Mouse (Mus musculus) induced T-regulatory cell, adult 2 months (primary cell): ENCODE data around the gene Tmem150c.

Source experiments
- DNase-seq: peaks from one replicate; pipeline ENCODE4 v3.0.0-alpha.2; 2012; ENCODE audit warnings: low read depth

Gene Tmem150c

DNA sequence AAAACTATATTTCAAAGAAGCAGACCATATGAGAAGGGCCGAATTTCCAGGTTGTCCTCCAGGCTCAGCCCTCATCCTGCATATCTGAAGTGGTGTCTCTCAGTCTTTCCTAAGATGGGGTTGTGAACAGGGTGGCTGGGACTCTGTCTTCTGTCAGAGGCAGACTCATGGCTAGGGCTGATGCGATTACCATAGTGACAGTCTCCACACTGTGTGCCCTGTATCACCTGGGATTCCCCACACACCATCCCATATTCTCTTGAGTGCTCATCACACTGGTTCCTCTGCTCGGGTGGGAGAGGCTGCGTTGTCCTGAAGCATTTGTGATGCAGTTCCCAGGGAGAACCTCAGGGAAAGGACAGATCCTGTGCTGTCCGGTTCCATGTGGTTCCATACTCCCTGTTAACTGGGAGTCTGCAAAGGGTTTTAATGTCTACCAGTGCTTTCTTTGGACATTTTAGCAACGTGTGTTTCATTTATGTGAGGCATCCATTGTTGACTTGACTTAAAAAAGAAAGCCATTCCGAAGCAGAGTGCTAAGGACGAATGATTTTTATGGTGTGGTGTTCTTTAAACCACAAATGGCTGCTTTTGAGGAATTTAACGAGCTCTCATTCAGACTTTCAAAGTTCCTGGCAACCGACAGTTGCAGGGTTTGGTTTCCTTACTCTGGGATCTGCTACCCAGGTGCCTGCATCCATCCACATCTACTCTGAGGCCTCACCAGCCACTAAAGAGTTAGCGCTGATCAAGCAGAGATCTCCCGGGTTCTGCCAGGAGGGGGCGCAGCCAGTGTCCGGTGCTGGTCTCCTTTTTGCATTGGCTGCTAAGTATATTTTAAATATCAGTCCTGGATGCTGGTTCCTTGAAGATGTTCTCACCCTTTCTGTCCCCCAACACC is 7.2 kb upstream of the Tmem150c start:
- DNase-seq = peak; percentile 20

DNA sequence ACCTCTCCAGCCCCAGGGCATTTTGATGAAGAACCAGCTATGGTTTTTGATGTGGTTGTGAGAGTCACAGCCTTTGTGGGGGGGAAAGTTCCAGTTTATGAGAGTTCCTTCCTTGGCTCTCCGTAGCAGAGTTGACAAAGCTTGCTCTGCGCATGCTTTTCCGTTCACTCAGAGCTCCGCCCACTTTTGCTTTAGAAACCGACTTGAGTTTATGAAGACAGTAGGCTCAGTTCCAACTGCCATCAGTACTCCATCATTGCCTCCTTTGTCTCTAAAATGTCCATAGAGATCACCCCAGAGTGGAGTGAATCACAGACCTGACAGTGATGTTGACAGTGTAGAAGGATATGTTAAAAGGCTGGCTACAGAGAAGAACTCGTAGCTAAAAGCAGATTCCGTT is 3.8 kb upstream of the Tmem150c start:
- DNase-seq = no peak

DNA sequence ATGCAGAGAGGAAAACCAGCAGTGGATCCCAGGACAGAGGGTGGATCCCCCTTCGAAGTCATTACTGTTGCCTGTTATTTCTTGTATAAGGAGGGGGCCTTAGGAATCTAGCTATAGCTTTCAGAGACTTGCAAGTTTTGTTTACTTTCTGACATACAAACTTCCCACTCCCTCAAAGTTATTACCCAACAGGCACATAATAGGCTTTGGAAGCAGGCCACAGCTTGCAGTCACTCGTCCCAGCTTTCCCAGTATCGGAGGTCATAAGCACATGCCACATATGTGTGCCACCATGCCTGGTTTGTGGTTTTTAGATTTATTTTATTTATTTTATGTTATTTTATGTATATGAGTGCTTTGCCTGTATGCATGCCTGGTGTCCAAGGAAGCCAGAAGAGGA is 3.2 kb upstream of the Tmem150c start:
- DNase-seq = no peak

DNA sequence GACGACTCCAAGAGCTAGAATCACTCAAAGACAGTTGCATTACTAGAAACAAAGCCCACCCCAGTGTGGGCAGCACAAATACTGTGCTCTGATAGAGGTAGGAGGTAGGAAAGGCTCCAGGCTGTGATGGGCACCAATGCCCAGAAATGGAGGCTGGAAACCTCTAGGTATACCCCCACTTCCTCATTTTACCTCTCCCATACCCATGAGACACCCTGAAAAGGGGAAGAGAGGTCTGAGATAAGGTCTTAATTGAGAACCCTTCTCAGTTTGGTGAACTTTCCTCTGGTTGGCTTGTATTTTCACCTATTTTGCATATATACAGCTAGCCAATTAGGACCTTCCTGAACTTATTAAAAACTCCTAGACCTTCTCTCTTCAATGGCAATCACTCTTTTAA is 2.4 kb upstream of the Tmem150c start:
- no peak for DNase-seq

DNA sequence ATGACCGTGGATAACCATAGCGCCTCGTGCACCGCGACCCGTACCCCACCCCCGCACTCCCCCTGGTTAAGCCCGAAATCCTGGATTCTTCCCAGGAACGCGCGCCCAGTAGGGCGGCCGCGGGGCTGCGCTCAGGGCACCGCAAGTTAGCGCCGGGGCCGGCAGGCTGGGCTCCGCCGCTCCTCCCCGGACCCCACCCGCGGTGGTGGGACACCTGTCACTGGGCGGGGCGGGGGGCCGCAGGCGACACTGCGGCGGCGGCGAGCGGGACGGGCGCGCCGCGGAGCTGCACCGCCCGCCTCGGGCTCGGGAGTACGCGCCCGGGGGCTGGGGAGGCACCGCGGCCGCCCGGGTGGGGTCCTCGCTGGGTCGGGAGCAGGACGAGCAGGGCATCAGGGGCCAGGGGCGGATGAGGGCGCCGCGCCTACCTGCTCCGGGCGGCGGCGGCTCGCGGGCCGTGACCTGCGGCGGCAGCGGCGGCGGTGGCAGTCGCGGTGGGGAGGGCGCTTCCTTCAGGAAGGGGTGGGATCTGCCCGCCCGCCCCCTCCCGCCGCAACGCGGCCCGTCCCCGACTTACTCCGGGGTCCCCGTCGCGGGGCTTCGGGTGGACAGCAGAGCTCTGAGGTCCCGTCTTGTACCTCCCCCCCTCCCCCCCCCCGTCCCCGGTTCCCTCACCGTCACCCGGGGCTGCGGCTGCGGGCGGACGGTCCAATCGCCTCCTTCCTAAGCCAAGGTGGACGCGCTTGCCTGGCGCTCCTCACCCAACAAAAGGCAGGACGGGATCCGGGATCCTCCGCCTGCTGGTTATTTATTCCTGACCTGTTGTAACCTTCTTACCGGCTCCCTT is 594 bp downstream of the Tmem150c start:
- no peak for DNase-seq

DNA sequence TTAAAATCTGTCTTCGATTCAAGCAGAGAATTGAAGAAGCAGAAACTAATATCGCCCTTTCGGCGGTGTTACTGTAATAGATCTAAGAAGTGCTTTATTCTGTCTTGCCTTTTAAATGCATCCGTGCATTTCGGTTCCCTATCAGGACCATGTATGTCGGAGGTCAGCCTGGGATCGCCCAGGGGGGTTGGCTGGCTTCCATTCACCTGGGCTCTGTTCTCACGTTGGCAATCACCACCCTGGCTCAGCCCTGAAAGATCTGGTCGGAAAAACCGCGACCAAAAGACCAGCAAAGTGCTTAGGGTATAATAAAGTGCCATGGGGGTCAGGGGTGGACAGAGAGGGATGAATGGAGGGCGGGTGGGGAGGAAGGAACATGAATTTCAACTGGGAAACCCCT is 1.3 kb downstream of the Tmem150c start:
- no peak for DNase-seq

DNA sequence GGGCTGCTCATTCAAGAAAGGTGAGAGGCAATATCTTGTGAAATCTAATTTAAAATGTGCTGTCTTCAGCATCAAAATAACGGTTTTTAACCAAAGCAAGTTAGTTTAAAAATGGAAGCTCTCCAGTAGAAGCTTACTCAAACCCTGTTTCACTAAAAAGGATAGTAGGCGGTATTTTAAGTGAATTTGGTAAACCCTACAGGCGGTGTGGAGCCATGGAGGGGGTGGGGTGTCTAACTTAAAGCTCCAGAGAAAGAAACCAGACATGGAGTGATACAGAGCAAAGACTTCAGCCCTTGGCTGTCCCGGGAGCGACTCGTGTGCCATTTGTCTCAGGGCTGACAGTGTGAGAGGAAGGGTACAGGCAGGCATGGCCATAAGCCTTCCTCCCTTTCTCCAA is 4.0 kb downstream of the Tmem150c start:
- DNase-seq = no peak

DNA sequence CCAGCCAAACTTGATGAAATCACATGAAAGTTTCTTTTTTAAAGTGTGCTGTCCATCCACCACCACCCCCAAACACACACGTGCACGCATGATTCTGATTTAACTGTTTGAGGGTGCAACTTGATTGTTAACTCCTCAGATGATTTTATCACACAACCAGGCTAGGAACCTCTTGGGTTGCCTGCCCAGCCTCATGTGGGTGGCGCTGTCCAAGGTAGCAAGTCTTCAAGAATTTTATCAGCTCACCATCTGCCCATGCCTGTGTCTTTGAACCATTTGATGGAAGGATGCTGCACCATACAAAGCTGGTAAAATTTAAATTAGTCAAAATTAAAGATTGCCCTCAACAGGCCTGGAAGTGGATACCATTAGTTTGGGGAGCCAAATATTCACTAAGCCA is 9.6 kb downstream of the Tmem150c start:
- DNase-seq = peak; percentile 3

DNA sequence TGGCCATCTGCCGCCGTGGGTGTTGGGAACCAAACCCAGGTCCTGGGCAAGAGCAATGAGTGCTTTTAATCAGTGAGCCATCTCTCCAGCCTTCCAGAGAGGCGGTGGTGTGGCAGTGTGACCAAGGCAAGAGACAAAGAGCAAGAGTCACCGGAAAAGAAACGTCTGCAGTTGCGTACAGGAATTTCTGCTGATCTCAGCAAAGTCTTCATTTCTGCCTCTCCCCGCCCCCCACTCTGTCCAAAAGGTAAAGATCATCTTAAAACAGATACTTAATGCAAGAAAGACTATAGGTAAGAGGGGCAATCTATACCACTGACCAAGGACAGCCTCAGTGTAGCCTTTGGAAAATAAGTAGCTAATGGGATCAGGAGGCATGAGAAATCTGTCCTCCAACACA is 14.8 kb downstream of the Tmem150c start:
- no peak for DNase-seq

DNA sequence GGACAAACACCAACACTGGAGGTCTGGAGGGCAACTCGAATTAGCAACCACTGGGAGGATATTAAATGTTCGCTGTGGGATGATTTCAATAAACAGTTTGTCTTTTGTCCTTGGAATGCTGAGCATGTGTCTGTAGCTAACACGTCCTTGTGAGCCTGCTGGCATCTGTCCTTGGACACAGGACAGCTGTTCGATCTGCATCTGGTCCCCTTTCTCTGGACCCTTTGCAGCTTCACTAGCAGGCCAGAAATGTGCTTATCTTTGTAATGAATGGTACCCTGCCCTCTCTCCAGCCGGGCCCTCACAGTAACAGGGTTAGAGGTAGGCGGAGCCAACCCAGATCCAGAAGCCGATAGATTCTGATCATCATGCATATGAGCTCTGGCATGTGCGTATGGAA is 32.3 kb downstream of the Tmem150c start:
- no peak for DNase-seq

DNA sequence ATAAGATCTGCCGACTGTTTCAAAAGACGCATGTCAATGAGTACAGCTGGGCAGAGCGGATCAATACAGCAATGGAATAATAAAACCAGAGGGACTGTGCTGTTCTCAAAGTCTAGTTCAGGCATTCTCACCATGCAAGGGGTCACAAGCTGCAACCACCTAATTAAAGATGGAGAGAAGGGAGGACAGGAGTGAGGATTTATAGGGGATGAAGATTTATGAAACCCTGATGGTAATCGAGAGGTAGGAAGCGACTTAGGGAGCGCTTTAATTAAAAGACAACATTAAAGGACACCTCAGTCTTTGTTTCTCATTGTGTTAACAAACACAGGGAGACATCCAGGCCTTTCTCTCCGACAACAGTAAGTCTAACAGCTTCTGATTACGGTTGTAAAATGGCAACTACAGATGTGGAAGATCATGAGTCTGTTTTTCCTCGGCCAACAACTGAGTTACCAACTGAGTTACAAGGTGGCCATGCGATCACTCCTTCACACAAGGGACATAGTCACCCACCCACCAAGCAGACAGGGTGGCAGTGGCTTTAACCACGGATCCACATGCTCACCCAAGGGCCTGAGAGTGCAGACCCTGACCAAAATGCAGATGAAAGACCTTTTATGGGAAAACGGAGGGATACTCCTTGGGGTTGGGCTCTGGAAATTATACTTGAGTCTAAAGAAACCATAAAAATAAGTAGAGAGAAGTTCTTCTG is 34.0 kb downstream of the Tmem150c start:
- no peak for DNase-seq

DNA sequence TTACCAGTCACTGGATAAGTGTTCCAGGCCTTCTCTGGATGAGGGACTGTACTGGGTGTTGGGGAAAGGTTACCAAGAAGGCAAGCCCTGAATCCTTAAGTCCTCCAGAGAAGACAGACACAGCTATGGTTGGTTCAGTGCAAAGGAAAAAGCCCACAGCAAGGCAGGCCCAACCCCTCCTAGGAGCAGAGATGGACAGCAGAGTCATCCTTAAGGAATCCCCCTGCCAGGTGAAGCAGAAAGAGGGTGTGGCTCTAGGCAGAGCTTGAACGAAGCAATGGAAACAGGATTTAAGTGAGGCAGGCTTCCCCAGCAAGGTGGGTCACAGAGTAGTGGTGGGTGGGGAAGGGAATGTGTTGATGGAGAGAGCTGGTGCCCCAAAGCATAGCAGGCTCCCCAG is 35.1 kb downstream of the Tmem150c start:
- no peak for DNase-seq

DNA sequence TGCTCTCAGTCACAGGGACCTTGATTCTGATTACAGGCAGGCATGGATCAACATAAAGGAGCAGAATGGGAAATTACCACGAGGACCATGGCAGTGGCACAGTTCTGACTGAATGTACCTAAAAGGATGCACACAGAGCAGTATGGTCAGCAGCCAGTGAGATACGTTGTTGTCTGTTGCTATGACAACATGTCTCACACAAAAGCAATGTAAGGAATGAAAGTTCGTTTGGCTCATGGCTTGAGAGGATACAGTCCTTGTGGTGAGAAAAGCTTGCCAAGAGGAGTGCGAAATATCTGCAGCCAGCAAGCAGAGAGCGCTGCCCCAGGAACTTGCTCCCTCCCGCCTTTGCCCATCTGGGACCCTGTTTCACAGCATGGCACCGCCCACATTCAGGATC is 36.3 kb downstream of the Tmem150c start:
- no peak for DNase-seq

DNA sequence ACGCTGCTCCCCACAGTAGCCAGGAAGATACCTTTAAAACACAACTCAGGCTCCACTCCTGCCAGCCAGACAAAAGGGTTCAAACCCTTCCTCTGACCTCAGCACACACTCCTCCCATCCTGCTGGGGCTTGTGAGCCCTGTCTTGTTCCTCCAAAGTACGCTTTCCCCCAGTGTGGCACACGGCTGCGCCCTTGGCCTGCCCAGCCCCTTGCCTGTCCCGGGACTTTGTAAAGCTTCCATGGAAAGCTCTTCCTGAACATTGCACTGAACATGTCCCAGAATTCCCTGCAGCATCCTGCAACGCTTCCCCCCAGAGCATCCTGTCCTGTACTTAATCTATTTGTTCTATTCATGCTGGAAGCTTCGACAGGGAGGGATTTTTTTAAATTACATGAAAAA is 38.4 kb downstream of the Tmem150c start:
- no peak for DNase-seq

DNA sequence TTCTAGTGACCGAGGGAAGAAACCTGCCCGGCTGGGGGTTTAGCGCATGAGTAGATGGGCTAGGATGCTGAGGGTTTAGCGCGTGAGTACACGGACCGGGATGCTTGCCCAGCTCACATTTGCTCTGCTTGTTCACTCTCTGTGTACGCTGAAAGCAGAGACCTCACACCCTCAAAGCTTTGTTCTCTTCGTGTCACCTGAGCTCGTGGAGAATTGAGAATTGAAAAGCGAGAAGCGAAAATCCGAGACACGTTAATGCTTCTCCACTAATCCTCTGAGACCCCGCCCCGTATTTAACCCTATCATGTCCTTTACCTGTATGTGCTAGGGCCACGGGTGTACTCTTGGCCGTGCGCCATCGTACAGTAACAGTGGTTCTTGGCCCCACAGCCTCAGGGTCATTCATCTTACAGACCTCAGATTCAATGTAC is 38.9 kb downstream of the Tmem150c start:
- DNase-seq = no peak

DNA sequence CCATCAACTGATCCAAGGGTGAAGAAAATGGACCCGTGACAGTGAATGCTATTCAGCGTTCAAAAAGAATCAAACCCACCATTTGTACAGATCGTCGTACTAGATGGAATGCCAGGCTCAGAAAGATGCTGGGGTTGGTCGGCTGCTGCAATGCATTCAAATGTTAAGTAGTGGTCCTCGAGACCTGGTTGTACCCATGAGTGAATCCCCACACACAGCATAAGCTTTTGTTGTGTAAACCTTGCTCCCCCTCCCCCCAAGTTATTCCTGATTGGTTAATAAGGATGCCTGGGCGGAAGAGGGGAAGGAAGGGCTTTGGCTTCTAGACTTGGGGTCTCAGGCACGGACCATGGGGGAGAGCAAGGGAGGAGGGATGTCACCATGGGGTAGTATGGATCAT is 40.3 kb downstream of the Tmem150c start:
- no peak for DNase-seq

DNA sequence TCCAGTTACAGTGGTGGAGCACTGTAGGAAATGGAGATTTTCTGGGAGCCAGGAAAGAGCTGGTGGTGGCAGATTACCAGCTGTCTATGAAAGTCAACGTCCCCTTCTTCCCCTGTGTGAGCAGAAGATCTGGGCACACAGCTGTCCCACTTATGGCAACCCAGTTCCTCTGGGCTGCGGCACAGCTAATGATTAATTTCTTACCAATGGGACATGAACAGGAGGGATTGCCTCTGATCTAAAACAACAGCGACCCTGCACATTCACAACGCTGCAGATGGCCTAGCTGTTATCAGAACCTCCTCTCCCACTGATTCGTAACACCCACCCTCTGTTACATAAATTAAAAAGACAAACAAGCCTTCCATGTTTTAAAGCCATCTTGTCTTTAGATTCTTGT is 46.2 kb downstream of the Tmem150c start:
- no peak for DNase-seq

DNA sequence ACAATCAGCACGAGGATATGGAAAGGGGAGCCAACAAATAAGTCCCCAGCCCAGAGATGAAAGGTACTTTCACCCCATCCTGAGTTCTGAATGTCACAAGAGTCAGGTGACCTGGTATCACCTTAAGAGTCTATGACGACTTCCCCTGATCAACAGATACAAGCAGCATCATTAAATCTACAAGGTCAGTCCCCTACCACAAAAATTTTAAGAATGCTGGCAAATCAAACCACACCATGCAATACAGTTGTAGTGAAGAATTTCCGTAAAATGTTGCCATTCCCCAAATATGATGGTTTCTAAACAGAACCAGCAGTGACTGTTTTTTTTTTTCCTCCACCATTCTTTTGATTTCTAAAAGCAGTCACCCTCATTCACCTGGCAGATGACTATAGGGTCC is 49.0 kb downstream of the Tmem150c start:
- no peak for DNase-seq

DNA sequence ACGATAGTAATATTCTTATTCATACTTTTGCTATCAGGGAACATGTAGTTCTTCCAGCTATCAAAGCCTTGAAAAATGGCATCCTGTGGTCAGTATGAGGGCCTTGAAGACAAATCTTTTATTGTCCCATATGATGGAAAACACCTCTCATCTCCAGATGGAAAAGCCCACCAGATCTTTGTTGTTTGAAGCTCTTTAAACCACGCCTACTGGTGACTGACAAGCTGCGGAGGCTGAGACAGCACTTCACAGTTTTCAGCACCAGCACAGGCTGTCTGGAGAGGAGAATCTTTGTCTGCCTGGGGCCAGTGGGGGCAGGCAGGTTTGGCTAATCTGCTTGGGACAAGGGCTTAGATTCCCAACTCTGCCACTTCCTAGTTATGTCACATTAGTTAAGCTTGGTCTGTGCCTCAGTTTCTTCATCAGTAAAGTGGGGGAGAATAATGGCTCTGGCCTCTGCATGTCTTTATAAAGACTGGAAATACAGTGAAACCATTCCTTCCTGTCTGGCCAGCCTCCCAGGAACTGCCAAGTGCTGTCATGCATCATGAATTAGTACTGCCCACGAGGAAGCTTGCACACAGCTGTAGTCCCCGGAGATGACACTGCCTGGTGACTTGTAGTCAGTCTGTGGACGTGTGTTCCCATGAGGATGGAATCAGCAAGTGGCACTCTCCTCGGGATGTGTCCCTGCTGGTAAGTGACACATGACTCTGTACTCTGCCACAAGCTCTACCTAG is 49.9 kb downstream of the Tmem150c start:
- no peak for DNase-seq

DNA sequence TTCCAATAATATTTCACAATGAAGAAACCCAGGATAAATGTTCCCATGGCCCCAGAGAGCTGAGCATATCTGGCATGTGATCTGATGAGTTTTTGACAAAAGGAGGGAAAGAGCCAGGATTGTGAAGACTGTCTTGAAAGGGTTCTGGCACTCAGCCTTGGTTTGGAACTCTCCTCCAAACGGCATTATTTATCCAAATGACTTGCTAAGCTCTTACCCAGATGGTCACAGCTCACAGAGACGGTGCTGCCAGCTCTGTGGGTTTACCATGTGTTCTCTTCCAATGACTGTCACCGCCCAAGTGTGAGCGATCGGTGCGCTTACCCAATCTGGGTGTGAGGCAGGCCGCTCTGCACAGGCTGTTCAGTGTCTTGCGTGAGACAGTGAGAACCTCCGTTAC is 50.7 kb downstream of the Tmem150c start:
- no peak for DNase-seq

DNA sequence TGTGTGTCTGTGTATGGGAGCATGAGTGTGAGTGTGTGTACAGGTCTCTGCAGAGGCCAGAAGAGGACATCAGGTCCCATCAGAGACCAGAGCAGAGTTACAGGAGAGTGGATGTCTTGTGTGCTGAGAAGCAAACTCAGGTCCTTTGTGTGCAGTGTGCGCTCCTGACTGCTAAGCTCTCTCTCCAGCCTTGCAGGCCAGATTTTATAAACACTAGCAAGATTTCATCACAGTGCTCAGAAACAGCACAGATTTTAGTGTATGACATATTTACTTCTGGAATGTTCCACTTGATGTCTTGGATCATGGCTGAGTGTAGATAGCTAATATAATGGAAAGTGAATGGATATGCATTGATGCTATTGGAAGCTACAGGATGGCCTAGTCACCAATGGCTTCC is 57.2 kb downstream of the Tmem150c start:
- no peak for DNase-seq

DNA sequence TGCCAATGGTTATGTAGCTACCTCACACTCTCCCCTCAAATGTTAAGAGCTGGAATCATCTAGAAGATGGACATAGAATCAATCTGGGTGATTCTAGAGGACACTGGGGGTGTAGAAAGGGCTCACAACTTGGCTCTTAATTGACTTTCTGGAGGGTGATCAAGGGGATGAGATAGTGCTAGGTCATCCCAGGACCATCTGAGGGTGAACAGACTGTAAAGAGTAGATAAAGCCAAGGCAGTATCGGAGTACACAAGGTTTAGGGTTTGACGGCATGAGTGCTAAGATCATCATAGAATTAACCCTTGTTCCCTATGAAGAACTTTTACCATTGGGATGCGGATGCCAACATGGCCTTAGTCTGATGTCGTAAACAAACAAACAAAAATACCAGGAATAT is 61.6 kb downstream of the Tmem150c start:
- no peak for DNase-seq
